Comparison of ENCODE assay signal across 9 mouse cellular contexts in the genomic region with DNA sequence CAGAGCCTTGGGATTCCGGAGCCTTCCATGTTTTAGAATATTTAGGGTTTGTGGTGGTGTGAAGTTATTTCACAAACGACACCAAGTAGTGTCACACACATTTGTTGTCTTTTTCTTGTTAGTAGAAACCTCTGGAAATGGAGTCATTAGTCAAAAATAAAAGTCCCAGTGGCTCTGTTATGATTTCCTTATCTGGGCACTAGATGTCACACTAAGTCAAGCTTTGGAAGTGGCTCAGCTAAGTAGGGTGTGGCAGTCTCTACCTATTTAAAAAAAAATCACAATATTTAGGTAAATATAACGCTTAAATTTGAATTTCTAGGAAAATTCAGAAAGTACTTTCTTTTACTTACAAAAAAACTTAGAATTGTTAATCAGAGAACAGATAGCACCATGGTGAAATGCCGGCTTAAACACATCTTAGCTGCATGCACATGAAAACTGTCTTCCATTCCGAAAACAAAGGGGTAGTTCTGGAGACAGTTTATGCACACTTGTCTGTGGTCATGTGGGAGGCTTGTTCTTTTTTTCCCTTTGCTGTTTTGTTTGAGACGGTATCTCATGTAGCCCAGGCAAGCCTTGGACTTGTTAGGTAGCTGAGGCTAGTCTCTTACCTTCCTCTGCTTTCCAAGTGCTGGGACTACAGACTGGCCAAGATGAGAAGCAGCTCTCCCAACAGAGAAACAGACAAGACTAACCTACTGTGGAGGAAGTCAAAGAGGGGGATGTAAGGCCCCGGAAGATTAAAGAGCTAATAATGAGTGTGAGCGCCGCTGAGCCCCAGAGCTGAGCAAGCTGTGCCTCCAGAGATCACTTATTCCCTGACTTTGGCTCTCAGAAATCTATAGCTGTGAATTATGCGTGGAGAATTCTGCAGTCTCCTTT. TPM values are rescaled to one million over a fixed set of nuclear protein-coding genes. Genes with fewer than 3 reads are reported as not detected.
A peak's percentile ranks its signal among the peaks of the same experiment; 100 is the strongest.
DNase-seq lines count a peak whose midpoint lies in the region; ATAC-seq and TF ChIP-seq lines count a peak whose summit lies in the region.
"Had no signal": no experiment of that assay in that cellular context is flagged by ENCODE, and none has a peak within 500 bp of the region (broad histone marks: within the 10 kb centered on the region; RNA-seq: fewer than 3 reads in every experiment).

No protein-coding gene starts in this region.

- H3K4me3 ChIP-seq in CH12.LX (replicated peaks in 1 of 3; ENCODE audit: low read depth in 2 of 3, low read length in 2 of 3, poor library complexity in 1 of 3): no peak overlapping the region
- H3K4me3 ChIP-seq in embryonic facial prominence, embryonic 11.5 days (ENCODE audit: low read depth, low read length): no peak overlapping the region
- no peak overlapping the region for H3K4me3 ChIP-seq in limb, embryonic 12.5 days (replicated peaks)
- H3K4me3 ChIP-seq: myocyte had no signal

- no peaks in the 10 kb centered on the region for H3K27me3 ChIP-seq in CH12.LX (replicated peaks)
- no peaks in the 10 kb centered on the region for H3K27me3 ChIP-seq in embryonic facial prominence, embryonic 11.5 days (ENCODE audit: control insufficient read depth, insufficient read depth, low read length)
- no peaks in the 10 kb centered on the region for H3K27me3 ChIP-seq in limb, embryonic 12.5 days

- peak; percentile 95 for TF ChIP-seq RAD21 in CH12.LX (IDR thresholded peaks at IDR 0.05; ENCODE audit: low read depth, low read length)

- dilution Hi-C loops in CH12.LX (cut with MboI; ENCODE audit: extremely low pct_ligation_motif_present, extremely low pct_unique_long_range_greater_than_20kb, low sequenced_read_pairs): no loop called here

- in situ Hi-C loops in CH12.LX (cut with MboI; ENCODE audit: low pct_ligation_motif_present, low pct_unique_long_range_greater_than_20kb, low sequenced_read_pairs): loop anchor here (25.0 kb wide), 1 partner anchor 709 kb away; no protein-coding TSS in a partner anchor

- ATAC-seq in embryonic facial prominence, embryonic 11.5 days (replicated peaks; ENCODE audit: insufficient number of reproducible peaks, low FRiP score, low TSS enrichment, low read depth): no peak
- no peak; the same call in 1 of the 2 replicates for ATAC-seq in limb, embryonic 12.5 days (ENCODE audit: insufficient number of reproducible peaks, insufficient read depth, low FRiP score, low TSS enrichment, low read depth)
- ATAC-seq in erythroid progenitor cell, adult 5-6 weeks (replicated peaks; ENCODE audit: low FRiP score, poor library complexity, severe bottlenecking): no peak

- no peaks in the 10 kb centered on the region for H3K79me2 ChIP-seq in CH12.LX (replicated peaks; ENCODE audit: control insufficient read depth, extremely low read depth, insufficient read depth, poor library complexity, severe bottlenecking)

- no peak for TF ChIP-seq EP300 in CH12.LX (IDR thresholded peaks at IDR 0.05; ENCODE audit: low read length)

- no peak overlapping the region for H3K27ac ChIP-seq in CH12.LX (ENCODE audit: insufficient read depth, low read depth)
- H3K27ac ChIP-seq in embryonic facial prominence, embryonic 11.5 days (replicated peaks; ENCODE audit: low read depth, low read length): no peak overlapping the region
- H3K27ac ChIP-seq in limb, embryonic 12.5 days: peak overlapping the region; percentile 37; the same call in 1 of the 2 replicates

- no peak for TF ChIP-seq POLR2A in CH12.LX (IDR thresholded peaks at IDR 0.05; ENCODE audit: low read depth, low read length)

- peak; percentile 20 to 86; a peak in 2 of 4 replicates for TF ChIP-seq CTCF in CH12.LX (conservative IDR thresholded peaks at IDR 0.05 in 1 of 2, IDR thresholded peaks at IDR 0.05 in 1 of 2; ENCODE audit: low read depth in 2 of 2, low read length in 2 of 2)

- H3K9ac ChIP-seq in CH12.LX (ENCODE audit: insufficient read depth, low read depth): no peak overlapping the region
- H3K9ac ChIP-seq in embryonic facial prominence, embryonic 11.5 days (replicated peaks; ENCODE audit: low read length): no peak overlapping the region
- no peak overlapping the region for H3K9ac ChIP-seq in limb, embryonic 12.5 days (replicated peaks)

- DNase-seq in heart, adult 8-10 months (ENCODE audit: low spot score): peak; percentile 55
- DNase-seq in heart, postnatal 4 days: no peak
- DNase-seq in CH12.LX (ENCODE audit: extremely low read depth): peak; percentile 45
- peak; percentile 55 for DNase-seq in embryonic facial prominence, embryonic 11.5 days (ENCODE audit: low spot score)
- DNase-seq in retina, postnatal 1 day: peak; percentile 63
- no peak for DNase-seq in c-Kit-positive CD71-positive TER-119-positive erythroid progenitor cells, embryonic 14.5 days (ENCODE audit: low spot score)

- 55% methylated on average over 10 of the region's 10 CpGs for WGBS in embryonic facial prominence, embryonic 11.5 days
- 34% methylated on average over 10 of the region's 10 CpGs for WGBS in limb, embryonic 12.5 days

- H3K4me1 ChIP-seq in CH12.LX (ENCODE audit: control insufficient read depth in 1 of 2, insufficient read depth in 2 of 2): peaks cover 8 to 29% of the 10 kb centered on the region in 2 experiments; a peak in 3 of 4 replicates
- no peaks in the 10 kb centered on the region for H3K4me1 ChIP-seq in embryonic facial prominence, embryonic 11.5 days (ENCODE audit: control insufficient read depth, insufficient read depth, low read length)
- H3K4me1 ChIP-seq in limb, embryonic 12.5 days (replicated peaks): peaks cover 12% of the 10 kb centered on the region

- no peak overlapping the region for H3K4me2 ChIP-seq in CH12.LX (ENCODE audit: insufficient read depth, low read depth, poor library complexity, severe bottlenecking)
- no peak overlapping the region for H3K4me2 ChIP-seq in embryonic facial prominence, embryonic 11.5 days (ENCODE audit: low read depth, low read length)
- H3K4me2 ChIP-seq in limb, embryonic 12.5 days: no peak overlapping the region

- H3K36me3 ChIP-seq in CH12.LX (replicated peaks in 1 of 2; ENCODE audit: control insufficient read depth in 1 of 2, insufficient read depth in 1 of 2, low read length in 1 of 2): no peaks in the 10 kb centered on the region
- no peaks in the 10 kb centered on the region for H3K36me3 ChIP-seq in embryonic facial prominence, embryonic 11.5 days (replicated peaks; ENCODE audit: control insufficient read depth, insufficient read depth, low read depth, low read length)
- H3K36me3 ChIP-seq in limb, embryonic 12.5 days: peaks cover 4% of the 10 kb centered on the region; the same call in 1 of the 2 replicates

- no peaks in the 10 kb centered on the region for H3K9me3 ChIP-seq in CH12.LX (replicated peaks; ENCODE audit: low read length)
- no peaks in the 10 kb centered on the region for H3K9me3 ChIP-seq in embryonic facial prominence, embryonic 11.5 days (replicated peaks; ENCODE audit: control insufficient read depth, low read length)
- H3K9me3 ChIP-seq in limb, embryonic 12.5 days: no peaks in the 10 kb centered on the region

TF ChIP-seq in CH12.LX, 34 proteins besides CTCF, POLR2A, EP300 and RAD21:
- no peak for TF ChIP-seq USF2 (conservative IDR thresholded peaks at IDR 0.05; ENCODE audit: low read depth, low read length)
- TF ChIP-seq ZNF384 (IDR thresholded peaks at IDR 0.05; ENCODE audit: low read depth, low read length): peak; percentile 79
- TF ChIP-seq ZC3H11A (IDR thresholded peaks at IDR 0.05; ENCODE audit: low read depth, low read length): peak; percentile 29; the same call in 1 of the 2 replicates
- TF ChIP-seq MAZ (IDR thresholded peaks at IDR 0.05; ENCODE audit: low read depth, low read length): no peak
- TF ChIP-seq SMC3 (IDR thresholded peaks at IDR 0.05; ENCODE audit: low read depth, low read length): peak; percentile 78

RNA-seq across cellular contexts. Expression of a gene that starts 33.3 kb away (rescaled TPM):
- 10 to 100 TPM; 13.7 to 18.0 (median 15.7) TPM for total RNA-seq in heart, adult 8-10 months (2022)
- 10 to 100 TPM; 35.8 to 37.0 TPM for total RNA-seq in heart, postnatal 4 days (2021)
- total RNA-seq in CH12.LX (2012; rRNA removed): 0.17 and 0.47 TPM in 2 replicates
- 0.12 and 0.36 TPM in 2 replicates for total RNA-seq in CH12.LX (2014; rRNA removed)
- 0.16 and 0.27 TPM in 2 replicates for polyA plus RNA-seq in CH12.LX (2012; ENCODE audit: insufficient read length, low read depth)
- polyA plus RNA-seq in embryonic facial prominence, embryonic 11.5 days (2014; fragmentation: Nextera tagmentation; extraction: Ambion mirVana): 16.1 and 18.8 TPM in 2 replicates
- polyA plus RNA-seq in limb, embryonic 12.5 days (2016; fragmentation: Nextera tagmentation; extraction: Ambion mirVana): 32.2 and 34.6 TPM in 2 replicates
- 2.5 TPM in 1 of 2 replicates, not detected in the other for total RNA-seq in erythroid progenitor cell, adult 5-6 weeks (2015; ENCODE audit: low replicate concordance)
- 1.5 and 1.8 TPM in 2 replicates for total RNA-seq in erythroid progenitor cell, adult 5-6 weeks (2017; ENCODE audit: low replicate concordance)

RNA-seq across cellular contexts. Expression of a gene that starts 43.3 kb away (rescaled TPM):
- total RNA-seq in heart, adult 8-10 months (2022): under 1 TPM; 0.46 to 0.91 (median 0.71) TPM
- total RNA-seq in heart, postnatal 4 days (2021): 1 to 10 TPM in 1 of 2 experiments, under 1 TPM in 1; 0.72 to 1.4 TPM
- total RNA-seq in CH12.LX (2012; rRNA removed): 0.72 and 1.0 TPM in 2 replicates
- 2.5 and 5.1 TPM in 2 replicates for total RNA-seq in CH12.LX (2014; rRNA removed)
- polyA plus RNA-seq in CH12.LX (2012; ENCODE audit: insufficient read length, low read depth): 4.6 and 5.4 TPM in 2 replicates
- polyA plus RNA-seq in embryonic facial prominence, embryonic 11.5 days (2014; fragmentation: Nextera tagmentation; extraction: Ambion mirVana): 0.31 and 0.50 TPM in 2 replicates
- polyA plus RNA-seq in limb, embryonic 12.5 days (2016; fragmentation: Nextera tagmentation; extraction: Ambion mirVana): 0.31 and 0.40 TPM in 2 replicates
- 10.9 TPM in 1 of 2 replicates, not detected in the other for total RNA-seq in erythroid progenitor cell, adult 5-6 weeks (2015; ENCODE audit: low replicate concordance)
- total RNA-seq in erythroid progenitor cell, adult 5-6 weeks (2017; ENCODE audit: low replicate concordance): 0.51 TPM in 1 of 2 replicates, not detected in the other

Comparison
In these comparisons a context has a peak if more than half of its experiments do, and no peak if none do; other contexts are left out.
1. DNase-seq: peak in heart, adult 8-10 months (single experiment), CH12.LX (single experiment), embryonic facial prominence, embryonic 11.5 days (single experiment) and retina, postnatal 1 day (single experiment); none in heart, postnatal 4 days (single experiment) and c-Kit-positive CD71-positive TER-119-positive erythroid progenitor cells, embryonic 14.5 days (single experiment).
2. RNA of a gene that starts 33.3 kb away (total RNA-seq): 35.8 to 37.0 TPM in heart, postnatal 4 days and 13.7 to 18.0 TPM in heart, adult 8-10 months; 1.5 to 2.5 TPM in erythroid progenitor cell, adult 5-6 weeks and 0.12 to 0.47 TPM in CH12.LX; every median in the first group is over 4 times any median in the second.